Mouse (Mus musculus) lung, postnatal 10 days (tissue): ENCODE measurements around the gene Trp73.

ENCODE experiments used
- DNase-seq: peaks from one replicate; pipeline ENCODE4 v3.0.0; 2021

Trp73 gene

GRCm38 (mm10) chr4:154140182-154140212, at the start of gene Trp73:
Gene Trp73, minus strand, starts transcription at chr4:154140208.
- DNase-seq = no peak

- peak; percentile 40 for DNase-seq
Measured at GRCm38 (mm10) chr4:154188948-154189347, 48.9 kb upstream of the Trp73 start.

GRCm38 (mm10) chr4:154186002-154186537, 46.1 kb upstream of the Trp73 start:
- DNase-seq = peak; percentile 64

GRCm38 (mm10) chr4:154185001-154185400, 45.0 kb upstream of the Trp73 start:
- peak; percentile 40 for DNase-seq

GRCm38 (mm10) chr4:154183566-154183965, 43.6 kb upstream of the Trp73 start:
- peak; percentile 64 for DNase-seq

GRCm38 (mm10) chr4:154181001-154181400, 41.0 kb upstream of the Trp73 start:
- peak; percentile 82 for DNase-seq

GRCm38 (mm10) chr4:154177257-154177656, 37.2 kb upstream of the Trp73 start:
- DNase-seq = peak; percentile 81

- DNase-seq = no peak
Measured at GRCm38 (mm10) chr4:154171931-154172604, 32.1 kb upstream of the Trp73 start.

- DNase-seq = peak; percentile 59
Measured at GRCm38 (mm10) chr4:154171151-154171930, 31.3 kb upstream of the Trp73 start.

GRCm38 (mm10) chr4:154170506-154171150, 30.6 kb upstream of the Trp73 start, which contains the start of gene Megf6:
Gene Megf6, plus strand, starts transcription at chr4:154170730.
- DNase-seq = peak; percentile 80

- DNase-seq = no peak
Measured at GRCm38 (mm10) chr4:154170021-154170420, 30.0 kb upstream of the Trp73 start.

GRCm38 (mm10) chr4:154167053-154167452, 27.0 kb upstream of the Trp73 start:
- DNase-seq = peak; percentile 88

GRCm38 (mm10) chr4:154163296-154163695, 23.3 kb upstream of the Trp73 start:
- DNase-seq = peak; percentile 87

- DNase-seq = peak; percentile 98
Measured at GRCm38 (mm10) chr4:154160538-154161390, 20.8 kb upstream of the Trp73 start, which contains the start of gene Tprgl. Gene Tprgl, minus strand, starts transcription at chr4:154160666.

GRCm38 (mm10) chr4:154159961-154160537, 20.0 kb upstream of the Trp73 start:
- DNase-seq = peak; percentile 63

- peak; percentile 93 for DNase-seq
Measured at GRCm38 (mm10) chr4:154159002-154159401, 19.0 kb upstream of the Trp73 start.

- no peak for DNase-seq
Measured at GRCm38 (mm10) chr4:154157970-154158662, 18.1 kb upstream of the Trp73 start.

- no peak for DNase-seq
Measured at GRCm38 (mm10) chr4:154156050-154156449, 16.0 kb upstream of the Trp73 start.

GRCm38 (mm10) chr4:154154104-154154503, 14.1 kb upstream of the Trp73 start:
- DNase-seq = no peak

- no peak for DNase-seq
Measured at GRCm38 (mm10) chr4:154146342-154146741, 6.3 kb upstream of the Trp73 start.

- no peak for DNase-seq
Measured at GRCm38 (mm10) chr4:154144712-154145111, 4.7 kb upstream of the Trp73 start.
